Mouse (Mus musculus) Patski (cell line): ENCODE measurements at regions not wholly inside any gene's neighbourhood (a gene's known extent, or its start where the extent isn't known, plus 50 kb on each side); places are given as distances from the start of the nearest gene placed in this dataset.
A peak's percentile ranks its signal among the peaks of the same experiment; 100 is the strongest.

Experiments
- ATAC-seq: fragments of 100-300 bp; one replicate; pipeline ENCODE4 v1.8.0; 2021
- CTCF ChIA-PET: fragments of 350-600 bp; sonication (Branson Sonifier 250); formaldehyde crosslinking; loops from one replicate; lab custom pipeline; 2022; ENCODE audit warnings: inconsistent platforms; lab: Charles Lee
- POLR2A ChIA-PET: fragments of 350-600 bp; sonication (Branson Sonifier 250); formaldehyde crosslinking; loops from one replicate; lab custom pipeline; 2022; ENCODE audit warnings: antibody characterized with exemption, inconsistent platforms; lab: Charles Lee
- DNase-seq: peaks from one replicate; pipeline ENCODE4 v3.0.0-alpha.2; 2011; ENCODE audit warnings: low read depth, low spot score
- H3K27me3 ChIP-seq: fragments of 371-371 bp; one replicate; pipeline ENCODE4 v1.5.1; 2021
- CTCF ChIP-seq: fragments of 100-300 bp; IDR thresholded peaks from one replicate; pipeline ENCODE4 v1.5.1; 2021
- in situ Hi-C: fragments of 300-500 bp; cut with MboI; formaldehyde crosslinking; loops from 3 replicates; pipeline ENCODE4 v1.11.1; 2018; ENCODE audit warnings: low pct_unique_long_range_greater_than_20kb, mixed read lengths

DNA sequence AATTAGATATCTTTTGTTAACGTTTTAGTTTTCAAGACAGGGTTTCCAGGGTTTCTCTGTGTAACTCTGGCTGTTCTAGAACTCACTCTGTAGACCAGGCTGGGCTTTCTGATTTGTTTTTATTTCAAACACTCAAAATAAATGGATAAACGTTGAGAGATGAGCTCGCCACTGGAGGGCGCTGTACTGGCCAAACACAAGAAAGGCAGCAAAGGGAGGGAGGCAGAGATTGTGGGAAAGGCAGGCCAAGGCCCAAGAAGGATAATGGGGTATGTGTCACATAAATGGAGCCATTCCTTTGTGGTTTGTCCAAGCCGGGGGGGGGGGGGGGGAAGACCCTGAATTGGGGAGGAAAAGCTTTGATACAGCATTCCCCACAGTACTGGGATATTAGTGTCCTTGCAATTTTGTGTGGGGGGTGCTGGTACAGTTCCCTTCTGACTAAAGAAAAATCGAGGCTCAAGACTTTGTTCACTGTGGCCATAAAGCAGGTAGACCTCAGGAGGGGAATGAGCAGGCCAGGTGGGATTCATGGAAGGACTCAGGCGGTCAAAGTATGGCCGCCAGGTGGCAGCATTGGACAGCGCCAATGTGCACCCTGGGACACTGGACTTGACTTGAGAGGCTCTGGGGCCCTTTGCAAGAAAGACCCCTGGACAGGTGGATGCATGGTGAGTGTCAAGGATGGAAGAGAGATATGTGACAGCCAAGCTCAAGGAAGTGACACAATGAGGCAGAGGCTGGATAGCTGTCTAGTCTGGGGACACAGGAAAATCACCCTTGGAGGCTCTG lies 69.7 kb upstream of the Col1a1 start:
- ChIA-PET POLR2A (interaction anchor here (0.7 to 1.3 kb wide), 3 partner anchors 15 to 71 kb away, joined by 3 to 6 read pairs (median 4); no protein-coding TSS in a partner anchor), CTCF (interaction anchor here (0.9 to 7.4 kb wide), 9 partner anchors 10 to 104 kb away, joined by 3 to 130 read pairs (median 5); partner anchors contain the start of gene Col1a1)
- DNase-seq (peak; percentile 24), ATAC-seq (no peak)
- TF ChIP-seq CTCF = peak; percentile 95
- in situ Hi-C loops = no loop called here
- no peaks in the 10 kb centered on the region for H3K27me3 ChIP-seq

DNA sequence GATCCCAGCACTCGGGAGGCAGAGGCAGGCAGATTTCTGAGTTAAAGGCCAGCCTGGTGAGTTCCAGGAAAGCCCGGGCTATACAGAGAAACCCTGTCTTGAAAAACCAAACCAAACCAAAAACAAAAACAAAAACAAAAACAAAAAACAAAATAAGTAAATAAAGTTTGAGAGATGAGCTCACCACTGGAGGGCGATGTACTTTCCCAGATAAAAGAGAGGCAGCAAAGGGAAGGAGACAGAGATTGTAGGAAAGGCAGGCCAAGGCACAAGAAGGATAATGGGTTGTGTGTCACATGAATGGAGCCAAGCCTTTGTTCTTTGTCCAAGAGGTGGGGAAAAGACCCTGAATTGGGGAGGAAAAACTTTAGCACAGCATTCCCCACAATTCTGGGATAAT lies 67.6 kb upstream of the Tmem92 start:
- peak; percentile 60 for TF ChIP-seq CTCF
- H3K27me3 ChIP-seq = no peaks in the 10 kb centered on the region
- no peak for ATAC-seq
- ChIA-PET POLR2A (no interaction called here), CTCF (interaction anchor here (0.8 to 1.0 kb wide), 3 partner anchors 9 to 26 kb away, joined by 3 to 4 read pairs (median 4); no protein-coding TSS in a partner anchor)
- in situ Hi-C loops = no loop called here
- no peak for DNase-seq

DNA sequence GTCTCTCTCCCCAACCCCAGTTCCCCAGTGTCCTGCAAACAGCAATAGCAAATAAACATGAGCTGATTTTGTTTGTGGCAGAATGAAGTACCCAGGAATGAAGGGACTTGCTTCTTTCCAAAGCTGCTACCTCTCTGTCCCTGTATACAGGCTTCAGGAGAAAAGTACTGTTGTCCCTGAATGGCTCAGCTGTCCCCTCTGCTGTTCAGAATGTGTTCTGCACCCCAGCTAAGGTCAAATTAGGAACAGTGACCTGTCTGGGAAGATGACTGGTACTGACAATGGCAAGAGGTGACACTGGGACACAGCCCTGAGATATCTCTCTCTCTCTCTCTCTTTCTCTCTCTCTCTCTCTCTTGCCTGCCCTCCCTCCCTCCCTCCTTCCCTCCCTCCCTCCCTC lies 56.6 kb upstream of the Tmem92 start:
- no peak for TF ChIP-seq CTCF
- in situ Hi-C loops = no loop called here
- DNase-seq (no peak), ATAC-seq (no peak)
- POLR2A ChIA-PET = no interaction called here
- CTCF ChIA-PET = interaction anchor here (0.6 to 4.3 kb wide), 5 partner anchors 11 to 109 kb away, joined by 3 to 17 read pairs (median 4); no protein-coding TSS in a partner anchor
- peaks cover 6% of the 10 kb centered on the region for H3K27me3 ChIP-seq

DNA sequence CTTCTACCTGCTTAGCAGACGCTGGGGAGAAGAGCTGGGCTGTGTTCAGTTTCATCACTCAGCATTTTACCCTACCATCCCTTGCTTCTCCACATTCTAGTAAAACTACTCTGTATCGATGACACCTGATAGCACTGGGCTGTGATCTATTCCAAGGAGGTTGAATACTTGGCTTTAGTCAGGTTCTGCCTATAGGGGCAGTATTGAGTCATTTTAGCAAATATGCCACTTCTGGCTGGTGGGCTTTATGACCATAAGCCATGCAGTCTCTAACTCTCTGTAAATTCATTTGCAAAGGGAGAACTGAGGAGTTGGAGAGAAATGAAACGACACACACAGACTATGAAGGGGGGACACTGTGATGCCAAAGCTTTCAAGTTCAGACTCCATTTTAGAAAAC lies 55.6 kb upstream of the Tmem92 start:
- CTCF ChIA-PET = interaction anchor here (1.2 to 4.3 kb wide), 2 partner anchors 99 to 108 kb away, joined by 5 to 17 read pairs; no protein-coding TSS in a partner anchor
- ATAC-seq (no peak), DNase-seq (no peak)
- H3K27me3 ChIP-seq = peaks cover 6% of the 10 kb centered on the region
- POLR2A ChIA-PET = no interaction called here
- TF ChIP-seq CTCF = peak; percentile 26
- in situ Hi-C loops = no loop called here

DNA sequence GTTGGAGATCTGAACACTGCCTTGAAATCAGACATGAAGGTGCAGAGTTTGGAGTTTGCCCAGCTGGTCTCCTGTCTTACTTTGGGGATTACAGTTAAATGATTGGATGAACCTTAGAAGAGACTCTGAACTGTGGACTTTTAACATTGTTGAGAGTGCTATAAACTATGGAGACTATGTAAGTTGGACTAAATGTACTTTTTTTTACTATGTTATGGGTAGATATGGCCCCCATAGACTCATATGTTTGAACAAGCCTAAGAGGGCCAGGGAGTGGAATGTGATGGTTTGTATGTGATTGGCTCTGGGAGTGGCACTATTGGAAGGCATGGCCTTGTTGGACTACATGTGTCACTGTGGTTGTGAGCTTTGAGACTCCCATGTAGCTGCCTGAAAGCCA lies 53.8 kb upstream of the Tmem92 start:
- in situ Hi-C loops = no loop called here
- POLR2A ChIA-PET = no interaction called here
- DNase-seq (no peak), ATAC-seq (no peak)
- CTCF ChIA-PET = interaction anchor here (1.1 to 4.3 kb wide), 2 partner anchors 100 to 106 kb away, joined by 5 to 17 read pairs; partner anchors contain the start of gene Col1a1
- TF ChIP-seq CTCF = no peak
- H3K27me3 ChIP-seq = peaks cover 5% of the 10 kb centered on the region

DNA sequence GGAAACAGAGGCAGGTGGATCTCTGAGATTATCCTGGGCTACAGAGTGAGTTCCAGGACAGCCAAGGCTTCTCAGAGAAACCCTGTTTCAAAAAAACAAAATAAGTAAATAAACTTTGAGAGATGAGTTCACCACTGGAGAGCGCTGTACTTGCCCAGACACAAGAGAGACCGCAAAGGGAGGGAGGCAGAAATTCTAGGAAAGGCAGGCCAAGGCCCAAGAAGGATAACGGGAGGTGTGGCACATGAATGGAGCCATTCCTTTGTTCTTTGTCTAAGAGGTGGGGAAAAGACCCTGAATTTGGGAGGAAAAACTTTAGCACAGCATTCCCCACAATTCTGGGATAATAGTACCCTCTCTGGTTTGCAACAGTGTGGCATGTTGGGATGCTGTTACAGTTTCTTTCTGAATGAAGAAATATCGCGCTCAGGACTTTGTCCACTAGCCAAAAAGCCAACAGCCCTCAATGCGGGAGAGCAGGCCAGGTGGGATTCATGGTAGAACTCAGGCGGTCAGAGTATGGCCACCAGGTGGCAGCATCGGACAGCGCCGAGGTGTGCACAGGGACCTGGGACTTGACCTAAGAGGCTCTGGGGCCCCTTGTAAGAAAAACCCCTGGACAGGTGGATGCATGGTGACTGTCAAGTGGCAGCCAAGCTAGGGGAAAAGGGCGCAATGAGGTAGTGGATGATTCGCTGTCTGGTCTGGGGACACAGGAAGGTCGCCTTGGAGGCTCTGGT lies 49.9 kb upstream of the Tmem92 start:
- H3K27me3 ChIP-seq = peaks cover 12% of the 10 kb centered on the region
- CTCF ChIA-PET = interaction anchor here (1.2 kb wide), 1 partner anchor 105 kb away, joined by 6 read pairs; no protein-coding TSS in a partner anchor
- in situ Hi-C loops = no loop called here
- DNase-seq (no peak), ATAC-seq (no peak)
- peak; percentile 88 for TF ChIP-seq CTCF
- POLR2A ChIA-PET = no interaction called here
